Mouse (Mus musculus): Measurements from ENCODE around the gene Slc16a10. TPM values are rescaled to one million over a fixed set of nuclear protein-coding genes. Genes with fewer than 3 reads are reported as not detected.

Slc16a10 gene
- total RNA-seq, 2 experiments from 2014 or later: 35.3 to 40.5 TPM

DNA sequence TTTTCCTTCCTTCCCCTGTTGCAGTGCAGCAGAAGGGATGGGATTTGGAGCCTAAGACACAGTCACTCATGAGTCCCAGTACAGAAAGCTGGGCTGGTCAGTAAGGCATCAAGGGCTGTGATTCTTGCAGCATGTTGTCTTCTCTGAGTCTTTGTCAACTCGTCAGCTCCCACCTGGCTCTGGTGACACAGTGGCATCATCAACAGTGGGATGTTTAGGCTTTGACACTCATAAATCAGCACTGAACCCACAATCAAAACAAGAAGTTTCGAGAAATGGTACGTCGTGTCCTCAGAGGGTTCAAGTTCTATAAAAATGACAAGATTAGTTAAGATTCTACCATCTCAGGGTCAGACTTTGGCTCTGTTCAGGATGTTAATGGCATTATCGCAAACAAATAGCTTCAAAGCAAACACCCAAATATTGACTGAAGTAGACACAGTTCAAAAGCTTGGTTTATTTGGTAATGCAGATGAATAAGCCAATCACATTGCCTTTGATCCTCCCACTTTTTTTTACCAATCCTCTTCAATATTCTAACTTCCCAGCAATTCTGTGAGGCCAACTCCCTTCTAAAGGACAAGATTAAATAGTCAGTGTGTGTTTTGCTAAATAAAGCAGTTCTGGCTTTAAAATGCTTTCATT lies 23.2 kb downstream of the Slc16a10 start:
- intact Hi-C loops (cut with DNase I): no loop called here
- no peak for DNase-seq

DNA sequence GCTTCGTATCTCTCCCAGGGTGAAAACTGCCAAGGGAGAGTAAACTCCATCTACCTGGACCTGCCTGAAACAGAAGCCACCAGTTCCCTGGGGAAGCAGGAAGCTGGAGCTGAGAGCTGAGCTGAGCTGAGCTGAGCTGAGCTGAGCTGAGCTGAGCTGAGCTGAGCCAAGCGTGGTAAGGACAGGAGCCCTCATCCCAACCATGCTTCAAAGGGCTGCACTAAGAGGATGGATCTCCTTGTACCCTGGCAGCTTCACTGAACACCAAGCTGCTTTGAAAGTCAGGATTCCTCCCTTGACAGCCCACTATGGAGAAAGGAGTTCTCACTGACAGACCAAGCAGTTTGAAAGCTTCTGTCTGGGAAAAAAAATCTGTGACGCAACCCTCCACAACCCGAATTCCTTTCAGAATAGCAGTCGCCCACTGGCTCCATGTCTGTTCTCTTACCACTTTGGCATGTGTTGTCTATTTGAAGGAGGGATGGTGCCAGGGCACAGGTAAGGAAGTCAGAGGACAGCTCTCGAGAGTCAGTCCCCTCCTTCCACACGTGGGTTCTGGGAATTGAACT lies 28.5 kb downstream of the Slc16a10 start:
- no peak for DNase-seq
- intact Hi-C loops (cut with DNase I): no loop called here

DNA sequence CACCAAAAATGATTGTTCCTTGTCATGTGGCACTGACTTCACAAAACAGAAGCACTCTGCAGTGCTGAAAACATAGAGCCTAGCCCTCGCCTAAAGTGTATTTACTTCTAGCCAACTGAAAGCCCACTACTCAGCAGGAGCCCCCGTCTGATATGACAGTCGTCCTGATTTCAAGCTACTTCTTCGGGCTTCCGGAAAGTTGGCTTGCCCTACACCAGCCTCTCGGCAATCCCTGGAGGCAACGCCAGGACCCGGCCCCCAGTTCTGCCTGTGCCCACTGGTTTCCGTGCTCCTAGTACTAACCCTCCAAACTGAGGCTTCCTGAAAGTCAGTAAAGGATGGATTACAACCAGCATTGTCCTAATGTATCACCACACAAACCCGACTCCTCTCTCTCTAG lies 29.8 kb downstream of the Slc16a10 start:
- no peak for DNase-seq
- intact Hi-C loops (cut with DNase I): no loop called here

DNA sequence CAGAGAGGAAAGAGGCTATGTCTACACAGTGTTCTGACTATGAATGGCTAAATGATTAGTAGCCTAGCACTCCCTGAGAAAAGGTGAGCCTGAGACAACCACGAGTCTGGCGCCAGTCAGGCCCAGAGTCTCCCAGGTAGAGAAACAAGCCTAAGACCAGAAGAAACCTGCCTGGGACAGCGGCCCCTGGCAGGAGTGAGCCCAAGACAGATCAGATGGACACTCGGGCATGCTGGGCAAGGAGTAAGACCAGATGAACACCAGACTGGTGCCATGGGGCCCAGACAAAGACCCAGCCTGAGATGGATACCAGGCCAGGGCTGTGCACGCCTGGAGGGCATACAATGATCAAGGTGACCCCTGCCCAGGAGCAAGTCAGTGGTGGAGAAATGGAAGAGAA lies 32.5 kb downstream of the Slc16a10 start:
- intact Hi-C loops (cut with DNase I): no loop called here

DNA sequence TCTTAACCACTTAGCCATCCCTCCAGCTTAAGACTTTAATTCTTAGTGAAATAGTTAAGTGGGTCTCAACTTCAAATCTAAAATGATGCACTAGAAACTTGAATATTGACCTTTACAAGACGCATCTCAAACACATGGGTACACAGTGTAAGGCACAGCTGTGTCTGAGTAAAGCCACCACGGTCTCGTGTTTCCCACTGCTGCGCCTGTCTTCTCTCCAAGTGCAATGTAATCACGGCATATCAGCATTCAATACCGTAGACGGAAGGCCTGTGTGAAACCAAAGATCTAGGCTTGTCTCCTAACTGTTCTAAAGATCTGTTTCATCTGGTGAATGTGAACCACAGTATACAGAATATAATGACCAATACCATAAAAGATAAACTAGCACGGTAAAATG lies 33.1 kb downstream of the Slc16a10 start:
- intact Hi-C loops (cut with DNase I): no loop called here
- no peak for DNase-seq

More for the DNA sequence above, 32.5 kb downstream of the Slc16a10 start:
- DNase-seq: no peak

DNA sequence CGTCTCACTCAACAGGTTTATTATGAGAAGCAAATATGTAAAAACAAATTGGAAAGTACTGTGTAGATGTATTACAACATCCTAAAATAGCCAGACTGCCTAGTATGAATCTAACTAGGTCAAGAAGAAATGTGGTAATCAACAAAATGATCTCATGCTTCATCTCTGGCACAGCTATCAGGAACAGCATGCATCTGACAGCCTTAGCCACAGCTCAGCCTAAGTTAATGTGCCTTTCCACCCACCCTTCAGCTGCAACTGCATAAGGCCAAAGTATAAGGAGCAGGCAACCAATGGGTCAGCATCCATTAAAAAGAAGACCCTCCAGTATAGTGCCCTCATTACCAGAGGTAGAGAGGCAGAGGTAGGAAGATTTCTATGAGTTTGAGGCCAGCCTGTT lies 34.1 kb downstream of the Slc16a10 start:
- intact Hi-C loops (cut with DNase I): no loop called here

DNA sequence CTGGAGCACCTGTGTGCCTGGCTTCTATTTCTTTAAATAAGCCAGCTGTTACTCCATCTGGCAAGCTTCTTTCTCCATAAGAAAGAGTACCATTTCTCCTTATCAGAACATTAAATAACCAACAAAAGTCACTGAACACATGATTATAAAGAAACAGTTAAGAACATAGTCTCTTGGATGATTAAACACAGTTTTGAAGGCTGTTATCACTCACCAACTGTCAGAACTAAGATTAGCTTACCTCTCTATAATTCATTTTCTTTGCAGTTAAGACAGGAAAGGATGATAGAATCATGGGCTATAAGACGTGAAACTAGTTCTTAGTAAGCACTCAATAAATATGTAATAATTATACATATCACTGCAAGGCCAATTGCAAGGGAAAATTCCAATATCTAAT lies 36.9 kb downstream of the Slc16a10 start:
- intact Hi-C loops (cut with DNase I): no loop called here
- DNase-seq: no peak

More for the DNA sequence above, 34.1 kb downstream of the Slc16a10 start:
- DNase-seq: no peak

DNA sequence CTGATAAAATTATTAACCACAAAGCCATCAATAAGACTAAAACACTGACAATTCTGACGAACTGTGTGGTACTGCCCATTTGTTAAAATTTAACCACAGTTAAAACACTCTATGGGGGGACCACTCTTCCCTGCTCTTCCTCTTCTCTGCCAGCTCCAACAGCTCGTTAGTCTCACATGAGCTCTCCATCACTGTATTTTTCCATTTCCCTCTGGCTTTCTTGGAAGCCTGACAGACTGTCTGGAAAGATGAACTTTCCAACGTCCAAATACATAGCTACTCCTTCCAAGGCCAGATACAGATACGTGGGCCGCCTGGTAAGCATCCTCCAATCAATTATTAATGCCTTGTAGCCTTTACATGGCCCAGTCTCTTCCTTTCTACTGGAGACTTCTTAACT lies 38.3 kb downstream of the Slc16a10 start:
- no peak for DNase-seq

DNA sequence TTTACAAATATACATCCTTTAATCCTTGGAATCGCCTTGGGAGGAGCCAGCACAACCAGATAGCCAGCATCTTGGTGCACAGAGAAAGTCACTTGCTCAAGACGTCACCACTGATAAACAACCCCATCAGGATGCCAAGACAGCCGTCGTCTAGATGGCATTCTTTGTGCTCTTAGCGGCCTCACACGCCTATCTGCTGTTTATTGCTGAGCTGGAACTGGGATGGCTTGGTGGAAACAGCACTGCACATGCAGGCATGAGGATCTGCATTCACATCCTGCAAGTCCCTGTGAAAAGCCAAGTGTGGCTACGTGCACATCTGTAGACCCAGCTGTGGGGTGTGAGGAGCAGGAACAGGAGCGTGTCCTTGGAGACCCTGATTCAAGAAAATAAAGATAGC lies 39.1 kb downstream of the Slc16a10 start:
- intact Hi-C loops (cut with DNase I): no loop called here

More for the DNA sequence above, 38.3 kb downstream of the Slc16a10 start:
- intact Hi-C loops (cut with DNase I): no loop called here

DNA sequence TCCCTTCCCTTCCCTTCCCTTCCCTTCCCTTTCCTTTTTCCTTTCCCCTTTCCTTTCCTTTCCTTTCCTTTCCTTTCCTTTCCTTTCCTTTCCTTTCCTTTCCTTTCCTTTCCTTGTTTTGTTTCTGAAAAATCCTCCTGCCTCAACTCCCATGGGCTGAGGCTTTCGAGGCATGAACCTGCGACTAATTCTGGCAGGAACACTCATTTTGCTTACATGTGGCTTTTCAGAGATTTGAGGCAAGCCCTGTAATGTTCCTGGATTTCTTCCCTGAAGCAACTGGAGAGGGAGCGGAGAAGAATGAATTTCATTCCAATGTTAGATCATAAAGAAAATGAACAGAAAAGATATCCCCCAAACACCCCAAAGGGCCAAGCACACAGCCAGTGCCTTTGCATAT lies 39.9 kb downstream of the Slc16a10 start:
- intact Hi-C loops (cut with DNase I): no loop called here
- no peak for DNase-seq

More for the DNA sequence above, 39.1 kb downstream of the Slc16a10 start:
- no peak for DNase-seq

DNA sequence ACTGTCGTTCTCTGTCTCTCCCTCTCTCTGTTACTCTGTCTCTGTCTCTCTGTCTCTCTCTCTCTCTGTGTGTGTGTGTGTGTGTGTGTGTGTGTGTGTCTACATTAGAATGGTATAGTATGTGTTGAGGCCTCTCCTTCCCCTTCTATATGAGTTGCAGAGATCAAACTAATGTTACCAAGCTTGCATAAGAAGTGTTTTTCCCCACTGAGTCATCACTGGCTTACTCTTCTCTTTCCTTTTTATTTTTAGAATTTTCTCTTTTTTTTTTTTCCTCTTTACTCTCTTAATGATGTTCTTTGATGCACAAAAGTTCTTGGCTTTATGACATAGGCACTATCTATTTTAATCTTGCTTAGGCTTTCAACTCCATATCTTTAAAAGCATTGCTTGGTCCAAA lies 43.6 kb downstream of the Slc16a10 start:
- intact Hi-C loops (cut with DNase I): no loop called here
- DNase-seq: no peak

DNA sequence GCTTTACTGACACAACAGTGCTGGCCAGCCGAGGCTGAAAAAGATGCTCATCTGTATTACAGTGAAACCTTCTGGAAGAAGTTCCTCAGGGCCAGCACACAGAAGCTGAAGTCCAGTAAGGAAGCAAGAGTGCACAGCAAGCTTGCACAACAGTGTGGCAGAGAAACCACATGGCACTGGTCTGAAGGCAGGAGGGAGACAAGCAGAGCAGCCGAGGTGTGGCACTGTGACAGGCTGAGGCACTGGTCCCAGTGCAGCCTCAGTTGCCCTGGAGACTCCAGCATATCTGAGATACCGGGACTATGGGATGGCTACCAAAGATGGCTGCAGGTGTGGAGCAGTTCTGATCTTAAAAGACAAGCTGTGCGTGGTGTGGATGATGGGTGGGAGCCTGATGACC lies 44.5 kb downstream of the Slc16a10 start:
- no peak for DNase-seq
- intact Hi-C loops (cut with DNase I): no loop called here

DNA sequence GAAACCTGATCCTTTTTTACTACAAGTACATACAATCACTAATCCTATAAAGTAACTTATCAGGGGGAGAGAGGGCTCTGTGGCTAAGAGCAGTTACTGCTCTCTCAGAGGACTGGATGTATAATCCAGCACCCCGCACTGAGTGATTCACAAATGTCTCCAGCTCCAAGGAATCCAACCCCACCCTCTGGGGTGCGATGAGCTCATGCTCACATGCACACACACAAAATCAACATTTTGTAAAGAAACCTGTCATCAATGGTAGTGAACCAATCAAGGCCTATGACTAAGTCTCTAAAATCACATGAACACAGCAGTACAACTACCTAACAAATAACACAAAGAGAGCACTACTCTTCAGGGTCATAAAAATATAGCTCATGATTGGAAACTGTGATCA lies 47.3 kb downstream of the Slc16a10 start:
- intact Hi-C loops (cut with DNase I): no loop called here

DNA sequence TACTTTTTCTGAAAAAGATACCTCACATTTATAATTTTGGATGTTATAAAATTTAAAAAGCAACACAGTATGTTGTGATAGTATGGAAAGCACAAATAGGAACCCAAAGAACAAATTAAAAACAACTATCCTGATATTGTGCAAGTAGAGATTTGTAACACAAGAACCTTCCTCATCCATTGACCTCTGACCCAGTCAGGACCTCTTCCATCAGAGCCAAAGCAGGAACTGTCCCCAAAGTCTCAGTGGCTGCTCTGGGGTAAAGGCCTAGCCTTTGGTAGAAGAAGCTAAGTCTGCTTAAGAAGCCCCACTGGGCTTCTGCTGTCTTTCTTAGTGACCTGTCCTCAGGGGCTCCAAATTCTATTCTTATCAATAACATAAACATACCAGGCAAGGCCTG lies 48.5 kb downstream of the Slc16a10 start:
- intact Hi-C loops (cut with DNase I): no loop called here
- DNase-seq: no peak

More for the DNA sequence above, 47.3 kb downstream of the Slc16a10 start:
- no peak for DNase-seq

DNA sequence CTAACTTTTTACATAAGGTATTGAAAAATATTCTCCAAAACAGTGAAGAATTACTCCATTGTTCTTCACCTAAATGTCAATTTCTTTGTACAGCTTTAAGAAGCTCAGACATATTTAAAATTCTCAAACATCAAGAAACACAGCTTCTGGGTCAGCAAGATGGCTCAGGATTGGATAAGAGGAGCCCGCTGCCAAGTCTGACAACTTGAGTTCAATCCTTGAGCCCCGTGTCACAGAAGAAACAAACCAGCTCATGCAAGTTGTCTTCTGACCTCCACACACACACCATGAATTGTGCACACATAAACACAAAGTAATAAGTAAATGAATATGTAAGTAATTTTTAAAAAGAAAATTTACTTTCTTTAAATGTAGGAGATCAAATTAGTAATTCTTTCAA lies 50.6 kb downstream of the Slc16a10 start:
- DNase-seq: no peak
- intact Hi-C loops (cut with DNase I): no loop called here

DNA sequence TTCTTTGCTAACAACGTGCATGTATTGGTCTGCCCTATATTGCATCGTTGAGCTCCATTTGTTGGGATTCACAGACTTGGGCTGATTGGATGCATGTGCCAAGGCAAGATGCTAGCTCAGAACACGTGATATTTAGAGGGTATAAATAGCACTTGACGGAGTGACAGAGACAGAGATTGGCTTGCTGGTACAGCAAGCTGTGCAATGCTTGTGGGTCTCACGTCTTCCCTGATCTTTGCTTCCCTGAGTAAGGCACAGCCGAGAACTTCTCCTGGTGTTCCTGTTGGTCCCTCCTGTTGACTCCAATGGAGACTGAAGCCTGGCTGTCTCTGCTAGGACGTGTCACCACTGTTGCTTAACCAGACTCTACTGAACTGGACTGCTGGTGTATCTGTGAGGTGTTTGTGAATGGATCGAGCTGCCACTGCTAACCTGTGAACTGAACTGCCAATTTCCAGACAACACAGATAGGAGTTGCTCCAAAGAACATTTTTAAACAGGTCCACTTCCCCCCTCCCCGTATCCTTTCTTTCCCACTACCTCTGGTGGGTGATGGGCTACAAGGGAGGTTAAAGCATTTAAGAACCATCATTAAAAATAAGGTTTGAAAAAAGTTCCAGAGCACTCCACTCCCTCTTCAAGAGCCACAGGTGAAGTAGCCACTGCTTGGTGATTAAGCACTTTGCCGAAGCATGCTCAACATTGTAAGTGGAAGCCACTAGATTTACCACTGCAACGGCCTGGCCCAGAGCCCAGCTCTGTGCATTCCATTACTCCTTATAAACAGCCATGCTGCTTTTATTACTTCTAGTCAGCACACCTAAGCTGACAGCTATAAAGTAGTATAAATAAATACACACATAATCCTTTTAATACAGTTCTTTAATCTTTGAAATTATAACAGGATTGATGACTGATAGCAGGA lies 51.3 kb downstream of the Slc16a10 start:
- no peak for DNase-seq
- intact Hi-C loops (cut with DNase I): no loop called here

DNA sequence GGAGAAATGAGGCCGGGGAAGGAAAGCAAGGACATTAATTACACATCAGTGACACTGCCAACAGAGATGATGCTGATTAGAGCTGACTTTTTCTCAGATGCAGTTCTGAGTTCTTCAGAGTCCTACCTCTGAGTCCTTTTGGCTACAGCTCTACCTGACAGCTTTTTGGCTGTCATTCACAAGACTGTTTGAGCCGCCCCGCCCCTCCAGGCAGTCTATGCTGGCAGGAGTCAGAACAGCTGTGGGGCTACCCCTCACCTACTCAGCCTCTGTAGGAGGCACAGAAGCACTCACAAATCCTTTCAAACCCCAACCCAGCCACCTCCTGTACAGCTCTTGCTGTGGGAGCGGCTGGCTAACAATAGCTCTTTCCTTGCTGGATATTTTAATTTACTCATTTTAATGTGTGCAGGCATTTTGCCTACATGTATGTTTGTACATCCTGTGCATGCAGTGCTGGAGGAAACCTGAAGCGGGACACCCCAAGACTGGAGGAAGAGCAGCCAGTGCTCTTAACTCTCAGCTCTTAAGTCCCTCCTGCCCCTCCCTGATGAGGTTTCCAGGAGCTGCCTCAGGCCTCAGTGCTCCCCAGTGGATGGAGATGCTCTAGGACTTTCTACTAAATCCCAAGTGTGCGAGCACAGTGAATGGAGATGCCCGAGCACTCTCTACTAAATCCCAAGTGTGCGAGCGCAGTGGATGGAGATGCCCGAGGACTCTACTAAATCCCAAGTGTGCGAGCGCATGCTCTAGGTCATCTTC lies 57.5 kb downstream of the Slc16a10 start:
- intact Hi-C loops (cut with DNase I): no loop called here
- DNase-seq: no peak

DNA sequence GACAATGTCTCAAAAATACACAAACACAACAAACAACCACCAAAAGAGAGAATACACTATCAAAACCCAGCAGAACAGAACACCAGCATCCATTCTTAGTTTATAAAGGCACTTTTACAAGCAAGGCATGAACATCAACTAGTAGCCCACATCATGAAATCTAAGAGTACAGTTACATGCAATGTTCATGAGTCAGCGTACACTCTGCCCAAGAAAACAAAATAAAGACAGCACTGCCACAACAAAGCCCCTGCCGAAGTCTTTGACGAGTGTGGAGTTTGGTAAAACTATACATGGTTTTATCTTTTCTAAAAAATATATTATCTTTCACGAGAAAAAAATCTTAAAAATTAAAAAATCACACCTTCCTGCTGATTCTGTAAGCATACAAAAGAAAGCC lies 58.5 kb downstream of the Slc16a10 start:
- intact Hi-C loops (cut with DNase I): no loop called here
- DNase-seq: no peak

DNA sequence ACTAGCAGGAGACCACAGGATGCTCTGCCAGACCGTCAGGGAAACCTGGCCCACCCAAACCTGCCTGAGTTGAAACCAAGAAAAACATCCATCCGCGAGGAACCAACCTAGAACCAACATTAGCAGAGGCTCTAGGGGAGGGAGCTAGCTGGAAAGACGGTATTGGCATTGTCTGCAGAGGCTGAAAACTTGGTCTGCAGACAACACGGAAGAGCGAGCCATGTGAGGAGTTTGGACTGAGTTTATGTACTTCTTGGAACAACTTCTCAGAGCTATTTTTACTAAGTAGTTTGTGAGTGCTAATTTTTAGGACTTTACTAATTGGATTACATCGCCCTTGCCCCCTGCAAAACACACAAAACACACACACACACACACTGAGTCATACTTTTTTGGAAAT lies 59.4 kb downstream of the Slc16a10 start:
- no peak for DNase-seq
- intact Hi-C loops (cut with DNase I): no loop called here

DNA sequence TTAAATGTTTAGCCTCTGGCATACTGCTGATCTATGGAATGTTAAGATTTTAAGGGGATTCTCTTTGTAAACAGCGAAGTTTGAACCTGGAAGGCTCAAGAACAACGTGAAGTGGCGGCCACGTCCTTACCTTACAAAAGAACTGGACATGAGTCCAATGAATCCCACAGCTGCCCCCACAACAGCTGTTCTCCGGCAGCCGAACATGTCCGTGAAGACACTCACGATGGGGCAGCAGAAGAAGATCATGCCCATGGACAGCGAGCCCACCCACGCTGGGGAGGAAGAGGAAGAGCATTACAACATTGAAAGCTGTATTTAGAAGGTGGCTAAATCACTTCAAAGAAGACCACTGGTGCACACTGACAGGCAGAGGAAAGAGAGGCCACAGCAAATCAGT lies 61.5 kb downstream of the Slc16a10 start:
- intact Hi-C loops (cut with DNase I): no loop called here

DNA sequence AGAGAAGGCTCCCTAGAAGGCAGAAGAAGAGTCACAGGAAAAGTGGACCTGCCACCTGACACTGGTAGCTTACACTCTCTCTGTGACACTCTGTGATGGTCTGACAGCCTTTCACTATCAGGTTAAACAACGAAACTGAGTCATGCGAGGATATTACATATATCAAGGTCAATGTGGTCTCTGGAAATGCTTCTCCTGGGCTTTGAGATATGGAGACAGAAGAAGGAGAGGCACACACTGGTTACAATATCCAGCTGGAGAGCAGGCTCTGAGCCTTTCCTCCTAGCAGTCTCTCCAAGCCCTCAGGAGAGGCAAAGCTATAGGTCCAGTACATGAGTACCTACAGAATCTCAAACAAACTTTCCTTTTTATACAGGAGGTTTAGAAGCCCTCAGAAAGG lies 62.8 kb downstream of the Slc16a10 start:
- no peak for DNase-seq
- intact Hi-C loops (cut with DNase I): no loop called here

More for the DNA sequence above, 61.5 kb downstream of the Slc16a10 start:
- DNase-seq: no peak
